Mouse (Mus musculus) midbrain, embryonic 15.5 days (tissue): ENCODE data around the gene Tnfaip6. TPM values are rescaled to one million over a fixed set of nuclear protein-coding genes. Genes with fewer than 3 reads are reported as not detected.
"Not testable (repeated sequence)": the region's sequence is repeated elsewhere in the genome, so short reads cannot be mapped to it uniquely, and the experiment has no call there.

Experiments
- ATAC-seq: fragments of 200-750 bp; cut with Nextera tagmentation; replicated peaks from 2 replicates; pipeline ENCODE4 v1.8.0; 2017; ENCODE audit warnings: moderate TSS enrichment
- H3K27ac ChIP-seq: fragments of 300-500 bp; sonication (generic); 2 replicates; pipeline ENCODE4 v1.5.1; 2015; ENCODE audit warnings: mild to moderate bottlenecking, inconsistent platforms
- H3K27me3 ChIP-seq: fragments of 300-500 bp; sonication (generic); replicated peaks from 2 replicates; pipeline ENCODE4 v1.6.1; 2015; ENCODE audit warnings: inconsistent platforms
- H3K36me3 ChIP-seq: fragments of 300-500 bp; sonication (generic); replicated peaks from 2 replicates; pipeline ENCODE4 v1.6.1; 2015; ENCODE audit warnings: inconsistent platforms
- H3K4me1 ChIP-seq: fragments of 300-500 bp; sonication (generic); 2 replicates; pipeline ENCODE4 v1.6.1; 2015; ENCODE audit warnings: inconsistent platforms
- H3K4me2 ChIP-seq: fragments of 300-500 bp; sonication (generic); 2 replicates; pipeline ENCODE4 v1.6.1; 2015; ENCODE audit warnings: inconsistent platforms, mild to moderate bottlenecking, moderate library complexity
- H3K4me3 ChIP-seq: fragments of 300-500 bp; sonication (generic); 2 replicates; pipeline ENCODE4 v1.5.1; 2015; ENCODE audit warnings: mild to moderate bottlenecking, inconsistent platforms
- H3K9ac ChIP-seq: fragments of 300-500 bp; sonication (generic); 2 replicates; pipeline ENCODE4 v1.6.1; 2015; ENCODE audit warnings: mild to moderate bottlenecking, inconsistent platforms
- H3K9me3 ChIP-seq: fragments of 300-500 bp; sonication (generic); 2 replicates; pipeline ENCODE4 v1.6.1; 2016; ENCODE audit warnings: inconsistent platforms
- WGBS: fragments of 180-500 bp; shearing (Covaris S2); methylation state at CpG from one replicate; pipeline ENCODE4 v1.1.7; 2015; ENCODE audit warnings: mixed read lengths; 5-methylcytosine and 5-hydroxymethylcytosine counted together
- polyA plus RNA-seq: library from polyadenylated mRNA; unstranded; fragments of >200 nt; fragmentation: Nextera tagmentation; extraction: Ambion mirVana; gene quantifications from 2 replicates; pipeline ENCODE4 v1.2.1, GENCODE M21; 2015

Gene Tnfaip6
- polyA plus RNA-seq = 3.2 and 3.7 TPM in 2 replicates

DNA sequence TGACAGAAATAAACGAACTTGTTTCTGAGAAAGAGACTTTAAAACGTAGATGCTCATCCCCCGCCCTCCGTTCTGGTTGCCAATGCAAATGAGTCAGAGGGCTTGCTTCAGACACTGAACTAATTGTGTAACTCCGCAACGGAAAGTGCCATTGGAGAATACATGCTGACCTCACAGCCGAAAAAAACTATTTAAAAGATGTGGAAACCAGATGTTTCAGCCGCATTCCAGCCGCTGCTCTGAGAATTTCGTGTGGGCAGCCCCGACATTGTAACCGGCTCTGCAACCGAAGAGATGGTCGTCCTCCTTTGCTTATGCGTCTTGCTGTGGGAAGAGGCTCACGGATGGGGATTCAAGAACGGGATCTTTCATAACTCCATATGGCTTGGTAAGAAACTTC lies at the start of gene Tnfaip6:
Tnfaip6 (plus strand) TSS at position 128 of the 400 bp plus-strand sequence.
- H3K27me3 ChIP-seq = no peaks in the 10 kb centered on the region
- no peak within 1 kb of the TSS for H3K27ac ChIP-seq
- H3K36me3 ChIP-seq = no peaks in the 10 kb centered on the region
- peak within 1 kb of the TSS; percentile 77 for H3K4me2 ChIP-seq
- peak within 1 kb of the TSS; percentile 43 for H3K4me3 ChIP-seq
- no peaks in the 10 kb centered on the region for H3K9me3 ChIP-seq
- H3K4me1 ChIP-seq = peaks cover 6% of the 10 kb centered on the region
- no peak for ATAC-seq
- 0% methylated on average over 17 of the region's 17 CpGs for WGBS
- H3K9ac ChIP-seq = peak within 1 kb of the TSS; percentile 27; the same call in 1 of the 2 replicates

DNA sequence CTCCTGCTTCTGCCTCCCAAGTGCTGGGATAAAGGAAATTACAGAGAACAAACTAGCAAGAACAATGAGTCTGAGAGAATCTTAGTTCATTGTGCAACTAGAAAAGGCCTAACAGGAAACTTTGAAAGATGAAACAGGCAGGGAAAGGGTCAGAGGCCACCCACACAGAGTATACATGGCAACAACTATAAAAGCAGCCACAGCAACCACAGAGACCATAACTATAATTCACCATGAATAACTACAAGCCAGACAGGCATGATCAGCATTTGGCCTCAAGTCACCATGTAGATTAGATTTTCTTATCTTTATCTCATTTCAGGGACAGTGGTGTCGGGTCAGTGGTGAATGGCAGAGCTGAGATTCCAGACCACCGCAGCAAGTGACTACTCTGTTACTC lies 48.2 kb upstream of the Tnfaip6 start:
- H3K9ac ChIP-seq = no peak overlapping the region
- no peaks in the 10 kb centered on the region for H3K4me1 ChIP-seq
- H3K9me3 ChIP-seq = no peaks in the 10 kb centered on the region
- H3K36me3 ChIP-seq = no peaks in the 10 kb centered on the region
- H3K4me3 ChIP-seq = no peak overlapping the region
- ATAC-seq = no peak
- H3K27me3 ChIP-seq = no peaks in the 10 kb centered on the region
- 93% methylated on average over 2 of the region's 2 CpGs for WGBS
- H3K4me2 ChIP-seq = no peak overlapping the region
- no peak overlapping the region for H3K27ac ChIP-seq

DNA sequence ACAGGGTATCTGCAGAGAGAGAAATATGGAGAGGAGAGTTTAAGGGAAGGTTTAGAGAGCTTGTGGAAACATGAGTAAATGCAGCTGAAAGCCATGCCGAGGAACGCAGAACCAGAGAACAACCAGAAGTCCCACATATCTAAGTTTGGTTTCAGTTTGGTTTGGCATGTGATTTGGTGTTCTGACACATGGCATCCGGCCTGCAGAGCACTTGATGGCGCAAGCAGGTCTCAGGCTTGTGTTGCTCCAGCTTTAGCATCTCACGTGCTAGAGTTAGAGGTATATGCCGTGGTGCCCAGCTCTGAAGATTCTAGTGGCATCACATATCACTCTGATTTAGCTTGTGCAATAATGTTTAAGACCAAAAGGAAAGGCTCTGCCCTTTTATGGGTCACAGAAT lies 46.4 kb upstream of the Tnfaip6 start:
- Histone ChIP-seq H3K4me3 (no peak overlapping the region), H3K27me3 (no peaks in the 10 kb centered on the region), H3K9ac (no peak overlapping the region), H3K27ac (no peak overlapping the region), H3K4me2 (no peak overlapping the region), H3K36me3 (no peaks in the 10 kb centered on the region), H3K9me3 (no peaks in the 10 kb centered on the region), H3K4me1 (no peaks in the 10 kb centered on the region)
- 95% methylated on average over 6 of the region's 6 CpGs for WGBS
- no peak for ATAC-seq

DNA sequence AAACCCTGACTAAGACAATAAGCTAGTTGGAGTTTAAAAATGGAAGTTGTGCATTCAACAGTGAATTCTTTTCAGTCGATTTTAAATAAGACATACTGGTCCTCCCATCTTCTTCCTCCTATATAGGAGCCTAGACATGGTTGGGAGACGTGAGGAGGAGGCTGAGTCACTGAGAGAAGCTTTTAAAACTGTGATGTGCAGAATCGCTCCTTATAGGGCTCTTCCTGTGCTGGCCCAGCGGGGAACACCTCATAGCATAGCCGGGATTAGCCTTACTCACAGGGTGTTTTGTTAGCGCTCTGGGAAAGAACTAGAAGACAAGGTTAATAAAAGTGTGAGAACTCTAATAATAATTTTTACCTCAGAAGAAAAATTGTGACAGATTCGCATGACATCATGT lies 37.8 kb upstream of the Tnfaip6 start:
- no peak overlapping the region for H3K27ac ChIP-seq
- ATAC-seq = no peak
- 45% methylated on average over 7 of the region's 7 CpGs for WGBS

DNA sequence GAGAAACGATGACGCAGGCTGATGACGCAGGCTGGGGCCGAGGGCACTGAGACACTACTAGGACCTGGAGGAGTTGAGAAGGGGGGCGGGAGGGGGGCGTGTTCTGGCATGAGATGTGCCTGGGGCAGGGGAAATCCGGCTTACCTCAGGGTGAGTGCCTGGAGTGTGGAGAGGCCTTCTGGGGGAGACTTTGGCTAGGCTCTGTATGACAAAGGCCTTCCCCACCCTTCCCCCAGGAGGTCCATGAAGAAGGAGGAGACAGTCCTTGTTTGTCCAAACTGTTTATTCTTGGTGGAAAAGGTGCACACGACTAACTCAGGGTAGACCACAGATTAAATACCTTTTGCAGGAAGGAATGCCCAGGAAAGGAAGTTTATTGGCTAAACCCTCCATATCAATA lies 36.3 kb upstream of the Tnfaip6 start:
- H3K36me3 ChIP-seq = no peaks in the 10 kb centered on the region
- H3K4me2 ChIP-seq = no peak overlapping the region
- H3K9ac ChIP-seq = no peak overlapping the region
- no peak for ATAC-seq
- no peak overlapping the region for H3K27ac ChIP-seq
- no peaks in the 10 kb centered on the region for H3K4me1 ChIP-seq
- no peaks in the 10 kb centered on the region for H3K9me3 ChIP-seq
- no peak overlapping the region for H3K4me3 ChIP-seq
- no peaks in the 10 kb centered on the region for H3K27me3 ChIP-seq
- 88% methylated on average over 8 of the region's 8 CpGs for WGBS

More for the DNA sequence above, 37.8 kb upstream of the Tnfaip6 start:
- no peak overlapping the region for H3K9ac ChIP-seq
- no peaks in the 10 kb centered on the region for H3K27me3 ChIP-seq
- H3K4me1 ChIP-seq = no peaks in the 10 kb centered on the region
- no peaks in the 10 kb centered on the region for H3K9me3 ChIP-seq
- no peak overlapping the region for H3K4me2 ChIP-seq
- H3K36me3 ChIP-seq = no peaks in the 10 kb centered on the region
- H3K4me3 ChIP-seq = no peak overlapping the region

DNA sequence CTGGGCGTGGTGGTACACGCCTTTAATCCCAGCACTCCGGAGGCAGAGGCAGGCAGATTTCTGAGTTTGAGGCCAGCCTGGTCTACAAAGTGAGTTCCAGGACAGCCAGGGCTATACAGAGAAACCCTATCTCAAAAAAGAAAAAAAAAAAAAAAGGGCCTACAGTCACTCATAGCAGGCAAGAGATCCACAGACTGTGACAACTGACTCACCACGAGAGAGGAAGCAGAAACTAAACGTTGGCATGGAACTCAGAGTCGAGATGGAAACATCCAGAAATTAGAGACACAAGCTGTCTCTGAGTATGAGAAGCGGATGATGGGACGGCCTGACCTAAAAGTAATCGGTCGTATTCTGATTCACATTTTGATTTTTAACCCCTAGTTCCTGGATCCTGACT lies 35.5 kb upstream of the Tnfaip6 start:
- 94% methylated on average over 10 of the region's 10 CpGs for WGBS
- ATAC-seq = not testable (repeated sequence)

DNA sequence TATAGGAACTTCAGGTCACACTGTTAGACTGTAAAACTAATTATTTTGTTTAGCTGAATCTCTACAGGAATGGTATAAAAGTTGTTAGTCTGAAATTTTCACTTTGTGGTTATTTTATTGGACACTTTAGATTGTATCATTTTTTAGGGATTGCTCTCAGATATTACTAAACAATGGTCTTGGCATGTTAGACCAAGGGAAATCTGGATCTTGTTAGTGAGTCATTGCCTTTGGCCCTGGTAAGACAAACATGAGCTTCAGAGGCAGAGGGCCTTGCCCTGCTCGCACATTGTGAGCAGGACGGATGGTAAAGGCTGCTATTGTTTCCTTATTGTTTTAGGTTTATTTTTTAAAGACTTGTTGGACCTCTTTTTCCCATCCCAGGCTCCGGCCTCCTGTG lies 31.4 kb upstream of the Tnfaip6 start:
- Histone ChIP-seq H3K4me2 (no peak overlapping the region), H3K27me3 (no peaks in the 10 kb centered on the region), H3K9ac (no peak overlapping the region), H3K4me3 (no peak overlapping the region), H3K36me3 (no peaks in the 10 kb centered on the region), H3K4me1 (no peaks in the 10 kb centered on the region), H3K9me3 (no peaks in the 10 kb centered on the region), H3K27ac (no peak overlapping the region)
- 82% methylated on average over 3 of the region's 3 CpGs for WGBS
- ATAC-seq = no peak

More for the DNA sequence above, 35.5 kb upstream of the Tnfaip6 start:
- H3K9me3 ChIP-seq, H3K4me3 ChIP-seq, H3K27ac ChIP-seq, H3K27me3 ChIP-seq, H3K36me3 ChIP-seq, H3K4me1 ChIP-seq, H3K4me2 ChIP-seq, H3K9ac ChIP-seq: not testable (repeated sequence)

DNA sequence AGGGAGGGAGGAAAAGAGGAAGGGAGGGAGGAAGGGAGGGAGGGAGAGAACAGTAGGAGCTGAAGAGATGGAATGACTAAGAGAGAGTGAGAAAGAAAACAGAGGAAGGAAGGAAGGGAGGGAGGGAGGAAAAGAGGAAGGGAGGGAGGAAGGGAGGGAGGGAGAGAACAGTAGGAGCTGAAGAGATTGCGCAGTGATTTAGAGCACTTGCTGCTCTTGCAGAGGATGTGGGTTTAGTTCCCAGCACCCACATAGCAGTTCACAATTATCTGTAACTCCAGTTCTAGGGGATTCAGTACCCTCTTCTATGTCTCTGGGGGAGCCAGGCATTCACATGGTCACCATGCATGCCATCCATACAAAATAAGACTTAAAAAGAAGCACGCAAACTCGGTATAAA lies 26.0 kb upstream of the Tnfaip6 start:
- not testable (repeated sequence) for H3K27me3 ChIP-seq, H3K9ac ChIP-seq, H3K9me3 ChIP-seq, H3K4me1 ChIP-seq, ATAC-seq, H3K4me3 ChIP-seq, H3K4me2 ChIP-seq, H3K27ac ChIP-seq, H3K36me3 ChIP-seq
- WGBS = 85% methylated on average over 3 of the region's 3 CpGs

DNA sequence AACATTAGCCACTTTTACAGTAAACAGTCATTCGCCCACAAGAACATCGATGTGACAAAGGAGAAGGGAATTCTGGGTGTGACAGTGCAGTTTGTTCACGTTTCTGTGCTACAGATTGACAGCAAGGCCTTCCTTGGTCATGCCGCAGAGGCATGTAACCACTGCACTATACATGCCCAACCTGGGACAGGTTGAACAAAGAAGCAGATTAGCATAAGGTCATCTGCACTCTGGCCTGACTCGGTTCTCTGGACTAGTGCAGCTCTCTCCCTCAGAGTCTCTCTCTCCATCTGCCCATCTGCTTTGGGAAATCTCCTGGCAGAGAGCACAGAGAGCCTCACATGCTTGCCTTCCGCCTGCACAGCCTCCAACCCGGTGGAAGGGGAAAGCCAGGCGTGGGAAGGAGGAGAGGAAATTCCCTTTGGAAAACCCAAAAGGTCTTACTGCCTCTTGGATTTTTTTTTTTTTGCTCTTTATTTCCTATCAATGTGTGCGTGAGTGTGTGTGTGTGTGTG lies 24.4 kb upstream of the Tnfaip6 start:
- H3K4me1 ChIP-seq = peaks cover 4% of the 10 kb centered on the region; the same call in 1 of the 2 replicates
- H3K4me2 ChIP-seq = no peak overlapping the region
- no peak overlapping the region for H3K9ac ChIP-seq
- H3K36me3 ChIP-seq = no peaks in the 10 kb centered on the region
- H3K4me3 ChIP-seq = no peak overlapping the region
- no peaks in the 10 kb centered on the region for H3K9me3 ChIP-seq
- no peak overlapping the region for H3K27ac ChIP-seq
- no peaks in the 10 kb centered on the region for H3K27me3 ChIP-seq
- ATAC-seq = no peak
- WGBS = 70% methylated on average over 9 of the region's 9 CpGs

DNA sequence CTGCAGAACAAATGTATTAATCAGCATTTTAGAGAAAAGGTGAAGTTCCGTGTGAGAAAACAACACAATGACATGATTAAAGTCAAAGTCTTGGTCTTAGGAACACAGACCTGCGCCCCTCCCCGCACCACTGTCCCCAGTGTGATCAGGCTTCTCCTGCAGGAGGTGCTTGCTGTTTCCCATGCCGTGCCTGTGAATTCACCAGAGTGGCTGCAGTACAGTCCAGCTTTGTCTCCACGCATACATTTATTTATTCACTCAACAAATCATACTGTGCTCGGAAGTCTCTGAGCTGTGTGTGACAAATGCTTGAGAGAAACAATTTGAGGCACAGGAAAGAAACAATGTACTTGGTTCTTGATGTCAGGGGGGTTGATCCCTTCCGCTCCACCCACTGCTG lies 21.4 kb upstream of the Tnfaip6 start:
- Histone ChIP-seq H3K36me3 (no peaks in the 10 kb centered on the region), H3K27me3 (no peaks in the 10 kb centered on the region), H3K4me2 (peak overlapping the region; percentile 21; the same call in 1 of the 2 replicates), H3K4me1 (peaks cover 4% of the 10 kb centered on the region; the same call in 1 of the 2 replicates), H3K4me3 (no peak overlapping the region), H3K27ac (no peak overlapping the region), H3K9me3 (no peaks in the 10 kb centered on the region), H3K9ac (no peak overlapping the region)
- no peak for ATAC-seq
- WGBS = 16% methylated on average over 7 of the region's 7 CpGs

DNA sequence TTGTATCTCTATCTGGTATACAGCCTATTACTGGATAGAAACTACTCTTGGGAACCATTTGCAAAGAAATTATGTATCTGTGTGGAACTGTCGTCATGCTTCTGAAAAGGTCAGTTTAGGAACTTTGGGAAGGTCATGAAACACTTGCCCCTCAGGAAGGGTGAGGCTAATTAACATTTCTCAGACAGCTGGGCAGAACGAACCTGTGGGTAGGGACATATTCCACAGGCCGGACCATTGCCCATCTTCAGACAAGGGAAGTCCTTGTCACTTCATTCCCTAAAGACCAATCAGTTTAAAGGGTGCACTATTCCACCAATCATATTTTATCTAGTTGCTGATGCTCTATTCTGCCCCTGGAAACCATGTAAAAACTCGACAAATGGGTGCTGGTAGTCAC lies 10.7 kb upstream of the Tnfaip6 start:
- H3K9ac ChIP-seq = no peak overlapping the region
- H3K9me3 ChIP-seq = no peaks in the 10 kb centered on the region
- WGBS = 85% methylated on average over 4 of the region's 4 CpGs
- ATAC-seq = no peak
- no peaks in the 10 kb centered on the region for H3K27me3 ChIP-seq
- H3K27ac ChIP-seq = no peak overlapping the region
- no peak overlapping the region for H3K4me2 ChIP-seq
- no peaks in the 10 kb centered on the region for H3K36me3 ChIP-seq
- H3K4me3 ChIP-seq = no peak overlapping the region
- no peaks in the 10 kb centered on the region for H3K4me1 ChIP-seq

DNA sequence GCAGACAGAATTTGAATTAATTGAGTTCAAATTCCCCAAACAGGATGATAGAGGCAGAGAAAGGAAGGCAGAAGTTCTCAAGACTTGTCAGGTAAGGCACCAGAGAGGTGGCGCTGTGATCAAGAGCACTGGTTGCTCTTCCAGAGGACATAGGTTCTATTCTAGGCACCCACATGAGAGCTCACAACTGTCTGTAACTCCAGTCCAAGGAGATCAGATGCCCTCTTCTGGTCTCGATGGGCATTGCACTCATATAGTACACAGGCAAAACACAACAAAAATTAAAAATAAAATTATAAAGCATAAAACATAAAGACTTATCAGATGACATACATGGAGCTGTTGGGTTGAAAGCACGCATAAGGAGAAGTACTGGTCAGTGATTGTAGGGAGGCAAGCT lies 8.4 kb upstream of the Tnfaip6 start:
- no peak overlapping the region for H3K4me2 ChIP-seq
- ATAC-seq = no peak
- H3K9ac ChIP-seq = no peak overlapping the region
- no peak overlapping the region for H3K4me3 ChIP-seq
- no peak overlapping the region for H3K27ac ChIP-seq
- 94% methylated on average over 3 of the region's 3 CpGs for WGBS
- H3K36me3 ChIP-seq = no peaks in the 10 kb centered on the region
- no peaks in the 10 kb centered on the region for H3K4me1 ChIP-seq
- no peaks in the 10 kb centered on the region for H3K9me3 ChIP-seq
- H3K27me3 ChIP-seq = no peaks in the 10 kb centered on the region

DNA sequence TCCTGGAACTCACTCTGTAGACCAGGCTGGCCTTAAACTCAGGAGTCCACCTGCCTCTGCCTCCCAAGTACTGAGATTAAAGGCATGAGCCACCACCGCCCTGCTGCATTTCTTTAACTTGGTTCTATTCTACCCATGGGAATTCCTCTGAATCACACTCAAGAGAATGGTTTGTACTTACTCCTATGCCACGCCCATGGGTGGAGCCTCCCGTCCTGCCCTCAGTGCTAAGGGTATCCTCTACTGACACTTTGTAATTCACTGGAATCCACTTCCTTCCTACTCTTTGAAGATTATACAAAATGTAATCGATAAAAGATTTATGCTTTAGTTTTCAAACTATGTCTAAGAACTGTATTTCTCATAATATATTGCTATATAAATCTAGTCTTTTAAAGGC lies 6.3 kb upstream of the Tnfaip6 start:
- WGBS = 86% methylated on average over 4 of the region's 4 CpGs
- no peaks in the 10 kb centered on the region for H3K27me3 ChIP-seq
- H3K4me3 ChIP-seq = no peak overlapping the region
- H3K9ac ChIP-seq = no peak overlapping the region
- H3K27ac ChIP-seq = no peak overlapping the region
- ATAC-seq = no peak
- H3K9me3 ChIP-seq = no peaks in the 10 kb centered on the region
- H3K4me2 ChIP-seq = no peak overlapping the region
- H3K36me3 ChIP-seq = no peaks in the 10 kb centered on the region
- H3K4me1 ChIP-seq = no peaks in the 10 kb centered on the region
